Mouse (Mus musculus) CD8-positive naive resting alpha-beta T cell, adult 2 months (primary cell): ENCODE data around the gene Relb.
"Not testable (repeated sequence)": the region's sequence is repeated elsewhere in the genome, so short reads cannot be mapped to it uniquely, and the experiment has no call there.

ENCODE experiments used
- DNase-seq, 2 experiments: peaks; one replicate each; pipeline ENCODE4 v3.0.0; 2022; ENCODE audit warnings: low read depth in 2 of 2, low spot score in 2 of 2

Gene Relb

GRCm38 (mm10) chr7:19632720-19633119 lies 3.5 kb upstream of the Relb start:
- no peak for DNase-seq

GRCm38 (mm10) chr7:19632275-19632674 lies 3.0 kb upstream of the Relb start:
- DNase-seq, result no peak

- DNase-seq, result peak; percentile 95 to 97
Observed at GRCm38 (mm10) chr7:19628536-19629360, 490 bp downstream of the Relb start.

- no peak for DNase-seq
Observed at GRCm38 (mm10) chr7:19628192-19628535, 1.1 kb downstream of the Relb start.

- DNase-seq, result no peak
Observed at GRCm38 (mm10) chr7:19627721-19628120, 1.5 kb downstream of the Relb start.

- DNase-seq, result no peak
Observed at GRCm38 (mm10) chr7:19623433-19623832, 5.8 kb downstream of the Relb start.

GRCm38 (mm10) chr7:19622241-19622640 lies 7.0 kb downstream of the Relb start:
- DNase-seq, result no peak

GRCm38 (mm10) chr7:19620811-19621210 lies 8.4 kb downstream of the Relb start:
- DNase-seq, result no peak

- DNase-seq, result peak; percentile 58 to 70
Observed at GRCm38 (mm10) chr7:19619004-19619801, 10.0 kb downstream of the Relb start.

- no peak for DNase-seq
Observed at GRCm38 (mm10) chr7:19615036-19615577, 14.1 kb downstream of the Relb start.

- DNase-seq, result no peak
Observed at GRCm38 (mm10) chr7:19610969-19611368, 18.3 kb downstream of the Relb start.

- no peak for DNase-seq
Observed at GRCm38 (mm10) chr7:19609641-19610332, 19.5 kb downstream of the Relb start.

GRCm38 (mm10) chr7:19607291-19607690 lies 21.9 kb downstream of the Relb start:
- DNase-seq, result no peak

- not testable (repeated sequence) for DNase-seq
Observed at GRCm38 (mm10) chr7:19604606-19605214, 24.5 kb downstream of the Relb start.

- peak; percentile 91 to 95 for DNase-seq
Observed at GRCm38 (mm10) chr7:19603849-19604605, 25.2 kb downstream of the Relb start, which contains the start of gene Clasrp. Gene Clasrp (minus strand): TSS chr7:19604486.

- DNase-seq, result no peak
Observed at GRCm38 (mm10) chr7:19603055-19603454, 26.2 kb downstream of the Relb start.

GRCm38 (mm10) chr7:19600562-19600961 lies 28.7 kb downstream of the Relb start:
- DNase-seq, result no peak

- DNase-seq, result no peak
Observed at GRCm38 (mm10) chr7:19593061-19593730, 36.0 kb downstream of the Relb start.

- peak; percentile 69 to 77 for DNase-seq
Observed at GRCm38 (mm10) chr7:19589917-19590316, 39.3 kb downstream of the Relb start.

- peak in 1 of 2 experiments; percentile 42 for DNase-seq
Observed at GRCm38 (mm10) chr7:19589207-19589606, 40.0 kb downstream of the Relb start.
